Mouse (Mus musculus): ENCODE measurements around the gene Tulp3. TPM values are rescaled to one million over a fixed set of nuclear protein-coding genes. Genes with fewer than 3 reads are reported as not detected.

Gene Tulp3
- total and polyA plus RNA-seq, 3 experiments: 3.7 to 13.1 (median 5.5) TPM

GRCm38 (mm10) chr6:128399421-128400185 is 44.0 kb upstream of the Tulp3 start:
- Histone ChIP-seq H3K79me2 (replicated peaks; ENCODE audit: control insufficient read depth, extremely low read depth, insufficient read depth, poor library complexity, severe bottlenecking) (no peaks in the 10 kb centered on the region), H3K27ac (ENCODE audit: insufficient read depth, low read depth) (no peak overlapping the region), H3K9me3 (replicated peaks; ENCODE audit: low read length) (no peaks in the 10 kb centered on the region), H3K4me3 (replicated peaks in 1 of 3; ENCODE audit: low read depth in 2 of 3, low read length in 2 of 3, poor library complexity in 1 of 3) (no peak overlapping the region), H3K36me3 (replicated peaks in 1 of 2; ENCODE audit: control insufficient read depth in 1 of 2, insufficient read depth in 1 of 2, low read length in 1 of 2) (peaks cover 0 to 2% of the 10 kb centered on the region in 2 experiments), H3K4me1 (ENCODE audit: control insufficient read depth in 1 of 2, insufficient read depth in 2 of 2) (no peaks in the 10 kb centered on the region), H3K9ac (ENCODE audit: insufficient read depth, low read depth) (no peak overlapping the region), H3K4me2 (ENCODE audit: insufficient read depth, low read depth, poor library complexity, severe bottlenecking) (no peak overlapping the region), H3K27me3 (replicated peaks) (no peaks in the 10 kb centered on the region)
- dilution Hi-C loops (cut with MboI; ENCODE audit: extremely low pct_ligation_motif_present, extremely low pct_unique_long_range_greater_than_20kb, low sequenced_read_pairs): no loop called here
- DNase-seq (ENCODE audit: extremely low read depth): no peak
- in situ Hi-C loops (cut with MboI; ENCODE audit: low pct_ligation_motif_present, low pct_unique_long_range_greater_than_20kb, low sequenced_read_pairs): no loop called here
- TF ChIP-seq ELF1 (IDR thresholded peaks at IDR 0.05; ENCODE audit: low read depth, low read length) (no peak), RAD21 (IDR thresholded peaks at IDR 0.05; ENCODE audit: low read depth, low read length) (no peak), MEF2A (IDR thresholded peaks at IDR 0.05; ENCODE audit: borderline replicate concordance, low read depth, low read length) (no peak), USF1 (IDR thresholded peaks at IDR 0.05; ENCODE audit: low read depth, low read length) (no peak), SIN3A (IDR thresholded peaks at IDR 0.05; ENCODE audit: low read length) (no peak), PAX5 (IDR thresholded peaks at IDR 0.05; ENCODE audit: low read length) (no peak), ZNF384 (IDR thresholded peaks at IDR 0.05; ENCODE audit: low read depth, low read length) (no peak), ZKSCAN1 (IDR thresholded peaks at IDR 0.05; ENCODE audit: borderline replicate concordance, low read depth, low read length) (no peak), MXI1 (IDR thresholded peaks at IDR 0.05; ENCODE audit: low read depth, low read length) (no peak), E2F4 (IDR thresholded peaks at IDR 0.05; ENCODE audit: insufficient replicate concordance, low read depth, low read length) (no peak), UBTF (IDR thresholded peaks at IDR 0.05; ENCODE audit: low read depth, low read length) (no peak), BHLHE40 (IDR thresholded peaks at IDR 0.05; ENCODE audit: low read depth, low read length) (no peak), HCFC1 (IDR thresholded peaks at IDR 0.05; ENCODE audit: low read depth, low read length) (no peak), CTCF (conservative IDR thresholded peaks at IDR 0.05 in 1 of 2, IDR thresholded peaks at IDR 0.05 in 1 of 2; ENCODE audit: low read depth in 2 of 2, low read length in 2 of 2) (no peak), TCF12 (IDR thresholded peaks at IDR 0.05; ENCODE audit: low read depth, low read length) (no peak)

- no peaks in the 10 kb centered on the region for H3K9me3 ChIP-seq (replicated peaks; ENCODE audit: low read length)
- no peak within 1 kb of the TSS for H3K4me3 ChIP-seq (replicated peaks in 1 of 3; ENCODE audit: low read depth in 2 of 3, low read length in 2 of 3, poor library complexity in 1 of 3)
- DNase-seq (ENCODE audit: extremely low read depth): no peak
- H3K27ac ChIP-seq (ENCODE audit: insufficient read depth, low read depth): no peak within 1 kb of the TSS
- no peaks in the 10 kb centered on the region for H3K4me1 ChIP-seq (ENCODE audit: control insufficient read depth in 1 of 2, insufficient read depth in 2 of 2)
- no peak for TF ChIP-seq JUN (IDR thresholded peaks at IDR 0.05; ENCODE audit: insufficient read depth, low read depth, low read length)
- no peak for TF ChIP-seq ELF1 (IDR thresholded peaks at IDR 0.05; ENCODE audit: low read depth, low read length)
- no peak for TF ChIP-seq ZNF384 (IDR thresholded peaks at IDR 0.05; ENCODE audit: low read depth, low read length)
- no peak for TF ChIP-seq TCF12 (IDR thresholded peaks at IDR 0.05; ENCODE audit: low read depth, low read length)
- no peak for TF ChIP-seq CHD1 (IDR thresholded peaks at IDR 0.05; ENCODE audit: low read depth, low read length)
- TF ChIP-seq JUND (conservative IDR thresholded peaks at IDR 0.05; ENCODE audit: low read depth, low read length): no peak
- no peak for TF ChIP-seq SMC3 (IDR thresholded peaks at IDR 0.05; ENCODE audit: low read depth, low read length)
- TF ChIP-seq ETS1 (conservative IDR thresholded peaks at IDR 0.05; ENCODE audit: low read depth, low read length): no peak
- no peak for TF ChIP-seq CHD2 (IDR thresholded peaks at IDR 0.05; ENCODE audit: low read length)
- no peak for TF ChIP-seq IRF4 (IDR thresholded peaks at IDR 0.05; ENCODE audit: low read depth, low read length)
- no peak for TF ChIP-seq GABPA (IDR thresholded peaks at IDR 0.05; ENCODE audit: insufficient replicate concordance, low read depth, low read length)
- TF ChIP-seq PAX5 (IDR thresholded peaks at IDR 0.05; ENCODE audit: low read length): no peak
- no peak for TF ChIP-seq POLR2A (IDR thresholded peaks at IDR 0.05; ENCODE audit: low read depth, low read length)
- TF ChIP-seq MYC (IDR thresholded peaks at IDR 0.05; ENCODE audit: low read depth, low read length): no peak
- TF ChIP-seq KAT2A (IDR thresholded peaks at IDR 0.05; ENCODE audit: insufficient replicate concordance, low read length): no peak
- no peak for TF ChIP-seq ZMIZ1 (IDR thresholded peaks at IDR 0.05; ENCODE audit: low read depth, low read length)
- no peak for TF ChIP-seq USF2 (conservative IDR thresholded peaks at IDR 0.05; ENCODE audit: low read depth, low read length)
- no peak for TF ChIP-seq RCOR1 (conservative IDR thresholded peaks at IDR 0.05; ENCODE audit: low read depth, low read length)
- H3K36me3 ChIP-seq (replicated peaks in 1 of 2; ENCODE audit: control insufficient read depth in 1 of 2, insufficient read depth in 1 of 2, low read length in 1 of 2): no peaks in the 10 kb centered on the region
- no peaks in the 10 kb centered on the region for H3K79me2 ChIP-seq (replicated peaks; ENCODE audit: control insufficient read depth, extremely low read depth, insufficient read depth, poor library complexity, severe bottlenecking)
- no peaks in the 10 kb centered on the region for H3K27me3 ChIP-seq (replicated peaks)
- in situ Hi-C loops (cut with MboI; ENCODE audit: low pct_ligation_motif_present, low pct_unique_long_range_greater_than_20kb, low sequenced_read_pairs) (no loop called here), dilution Hi-C loops (cut with MboI; ENCODE audit: extremely low pct_ligation_motif_present, extremely low pct_unique_long_range_greater_than_20kb, low sequenced_read_pairs) (no loop called here)
- no peak within 1 kb of the TSS for H3K4me2 ChIP-seq (ENCODE audit: insufficient read depth, low read depth, poor library complexity, severe bottlenecking)
- H3K9ac ChIP-seq (ENCODE audit: insufficient read depth, low read depth): no peak within 1 kb of the TSS
Observed at GRCm38 (mm10) chr6:128398996-128399395, 43.3 kb upstream of the Tulp3 start, which contains the start of gene Nrip2. Gene Nrip2 (plus strand): TSS chr6:128399296.
